In genomic region chr6:116337466-116337834, GRCm38 (mm10) we compare ENCODE assay signal across 8 mouse cellular contexts. TPM values are rescaled to one million over a fixed set of nuclear protein-coding genes. Genes with fewer than 3 reads are reported as not detected.
A peak's percentile ranks its signal among the peaks of the same experiment; 100 is the strongest.
DNase-seq lines count a peak whose midpoint lies in the region; ATAC-seq and TF ChIP-seq lines count a peak whose summit lies in the region.

No protein-coding gene starts in this region.

- no peak for TF ChIP-seq POLR2A in ES-Bruce4 (IDR thresholded peaks at IDR 0.05; ENCODE audit: insufficient read depth, low read length)

- peaks cover 14% of the 10 kb centered on the region; the same call in 1 of the 2 replicates for H3K36me3 ChIP-seq in heart, embryonic 13.5 days
- H3K36me3 ChIP-seq in ES-Bruce4 (ENCODE audit: control insufficient read depth, insufficient read depth, low read length, poor library complexity, severe bottlenecking), result no peaks in the 10 kb centered on the region
- H3K36me3 ChIP-seq in forebrain, postnatal 0 days (ENCODE audit: insufficient read depth), result no peaks in the 10 kb centered on the region; the same call in 1 of the 2 replicates
- no peaks in the 10 kb centered on the region; the same call in 1 of the 2 replicates for H3K36me3 ChIP-seq in macrophage (ENCODE audit: inconsistent target)

- TF ChIP-seq CTCF in ES-Bruce4 (IDR thresholded peaks at IDR 0.05; ENCODE audit: low read depth, low read length), result no peak
- TF ChIP-seq CTCF in forebrain, postnatal 0 days (IDR thresholded peaks at IDR 0.05; ENCODE audit: low read depth), result no peak

- peaks cover 9% of the 10 kb centered on the region for H3K27me3 ChIP-seq in heart, embryonic 13.5 days (replicated peaks)
- 0 out of 2 replicates have a peak, but pooled peaks cover 2% of the 10 kb centered on the region for H3K27me3 ChIP-seq in ES-Bruce4 (ENCODE audit: control insufficient read depth, insufficient read depth, low read length, poor library complexity, severe bottlenecking)
- H3K27me3 ChIP-seq in forebrain, postnatal 0 days (ENCODE audit: insufficient read depth, low read length), result no peaks in the 10 kb centered on the region

- no peak overlapping the region for H3K27ac ChIP-seq in heart, embryonic 13.5 days (replicated peaks)
- H3K27ac ChIP-seq in ES-Bruce4 (ENCODE audit: insufficient read depth, low read length), result no peak overlapping the region
- 0 out of 2 replicates have a peak overlapping the region, but pooled peaks have one; percentile 80 for H3K27ac ChIP-seq in forebrain, postnatal 0 days (ENCODE audit: low read depth, low read length)
- H3K27ac ChIP-seq in macrophage, result no peak overlapping the region

- H3K9ac ChIP-seq in heart, embryonic 13.5 days, result peak overlapping the region; percentile 92
- H3K9ac ChIP-seq in ES-Bruce4 (ENCODE audit: low read depth, poor library complexity, severe bottlenecking), result no peak overlapping the region
- H3K9ac ChIP-seq in forebrain, postnatal 0 days, result peak overlapping the region; percentile 88

- peaks cover 12% of the 10 kb centered on the region for H3K4me1 ChIP-seq in heart, embryonic 13.5 days
- H3K4me1 ChIP-seq in ES-Bruce4 (ENCODE audit: control insufficient read depth, insufficient read depth, low read length), result no peaks in the 10 kb centered on the region
- peaks cover 8% of the 10 kb centered on the region; the same call in 1 of the 2 replicates for H3K4me1 ChIP-seq in forebrain, postnatal 0 days (ENCODE audit: insufficient read depth)

- H3K79me2 ChIP-seq in macrophage (ENCODE audit: inconsistent target), result peaks cover 43% of the 10 kb centered on the region

- no peak for ATAC-seq in heart, embryonic 13.5 days (ENCODE audit: extremely low read depth, insufficient number of reproducible peaks, low FRiP score, low TSS enrichment)
- ATAC-seq in forebrain, postnatal 0 days, result peak; percentile 28

- H3K9me3 ChIP-seq in heart, embryonic 13.5 days, result no peaks in the 10 kb centered on the region
- H3K9me3 ChIP-seq in ES-Bruce4 (replicated peaks; ENCODE audit: control insufficient read depth, insufficient read depth, low read length, poor library complexity, severe bottlenecking), result no peaks in the 10 kb centered on the region
- no peaks in the 10 kb centered on the region for H3K9me3 ChIP-seq in forebrain, postnatal 0 days (ENCODE audit: low read length)

- H3K4me3 ChIP-seq in heart, embryonic 13.5 days, result peak overlapping the region; percentile 98
- H3K4me3 ChIP-seq in ES-Bruce4 (ENCODE audit: low read depth, low read length) (peak overlapping the region; percentile 85), macrophage (ENCODE audit: inconsistent target) (peak overlapping the region; percentile 30)
- H3K4me3 ChIP-seq in forebrain, postnatal 0 days (ENCODE audit: low read depth, low read length), result peak overlapping the region; percentile 79

- TF ChIP-seq EP300 in ES-Bruce4 (IDR thresholded peaks at IDR 0.05; ENCODE audit: insufficient read depth, low read depth, low read length), result no peak

- peak overlapping the region; percentile 77 for H3K4me2 ChIP-seq in heart, embryonic 13.5 days
- peak overlapping the region; percentile 54 for H3K4me2 ChIP-seq in forebrain, postnatal 0 days (ENCODE audit: low read depth)

- no peak for DNase-seq in heart, adult 8-10 months (ENCODE audit: low spot score)
- no peak for DNase-seq in forebrain, postnatal 0 days
- no peak for DNase-seq in retina, embryonic 14.5 days (ENCODE audit: low spot score)
- no peak for DNase-seq in natural killer cell, adult 2 months (ENCODE audit: low spot score in 2 of 2)
- no peak for DNase-seq in ovary, postnatal 10 days (ENCODE audit: low spot score)

- 3% methylated on average over 7 of the region's 7 CpGs for WGBS in heart, embryonic 13.5 days
- WGBS in forebrain, postnatal 0 days, result 2% methylated on average over 7 of the region's 7 CpGs
- 3% methylated on average over 7 of the region's 7 CpGs for WGBS in macrophage (ENCODE audit: missing documents)

RNA-seq across cellular contexts. Expression of gene March8, which starts 0.4 kb away (rescaled TPM):
- polyA plus RNA-seq in heart, embryonic 13.5 days (2015; fragmentation: Nextera tagmentation; extraction: Ambion mirVana), result 22.6 and 25.0 TPM in 2 replicates
- 10 to 100 TPM; 43.4 to 45.4 (median 44.6) TPM for total RNA-seq in heart, adult 8-10 months (2022)
- polyA plus RNA-seq in ES-Bruce4 (2011; ENCODE audit: insufficient read depth, insufficient read length, low read depth, missing spikeins) (29.0 and 34.1 TPM in 2 replicates), macrophage (2018) (51.2 to 63.6 TPM (median 59.1 TPM) in 3 replicates)
- 92.3 and 117 TPM in 2 replicates for total RNA-seq in forebrain, postnatal 0 days (2014; rRNA removed)
- 24.7 and 33.9 TPM in 2 replicates for polyA plus RNA-seq in forebrain, postnatal 0 days (2015; fragmentation: Nextera tagmentation; extraction: Ambion mirVana)
- total RNA-seq in macrophage (2018; cell fraction: chromatin; rRNA removed), result 100 to 1,000 TPM in 11 of 26 experiments, 10 to 100 TPM in 15; 31.1 to 139 (median 85.3) TPM
- 10 to 100 TPM; 42.1 to 79.4 (median 63.6) TPM for total RNA-seq in macrophage (2018; cell fraction: cytosol; rRNA removed)
- 100 to 1,000 TPM in 4 of 26 experiments, 10 to 100 TPM in 22; 41.0 to 121 (median 72.2) TPM for total RNA-seq in macrophage (2018; cell fraction: nucleus; rRNA removed)

Comparison
In these comparisons a context has a peak if more than half of its experiments do, and no peak if none do; other contexts are left out.
1. H3K4me3 ChIP-seq: peak in every context shown above with its lines; median percentile 98 in heart, embryonic 13.5 days; 85 in ES-Bruce4; 79 in forebrain, postnatal 0 days; 30 in macrophage.